Mouse (Mus musculus) retina, postnatal 7 days (tissue): Measurements from ENCODE around the gene P2ry2.
A peak's percentile ranks its signal among the peaks of the same experiment; 100 is the strongest.

ENCODE experiments used
- DNase-seq: peaks from one replicate; pipeline ENCODE4 v3.0.0-alpha.2; 2012; ENCODE audit warnings: low read depth, low spot score

P2ry2 gene

GRCm38 (mm10) chr7:101012541-101012940 lies at the start of gene P2ry2:
TSS of gene P2ry2 (minus strand) at chr7:101012866.
- DNase-seq = no peak

- no peak for DNase-seq
These were observed 49.6 kb upstream of the P2ry2 start for GRCm38 (mm10) chr7:101062246-101062645.

DNA sequence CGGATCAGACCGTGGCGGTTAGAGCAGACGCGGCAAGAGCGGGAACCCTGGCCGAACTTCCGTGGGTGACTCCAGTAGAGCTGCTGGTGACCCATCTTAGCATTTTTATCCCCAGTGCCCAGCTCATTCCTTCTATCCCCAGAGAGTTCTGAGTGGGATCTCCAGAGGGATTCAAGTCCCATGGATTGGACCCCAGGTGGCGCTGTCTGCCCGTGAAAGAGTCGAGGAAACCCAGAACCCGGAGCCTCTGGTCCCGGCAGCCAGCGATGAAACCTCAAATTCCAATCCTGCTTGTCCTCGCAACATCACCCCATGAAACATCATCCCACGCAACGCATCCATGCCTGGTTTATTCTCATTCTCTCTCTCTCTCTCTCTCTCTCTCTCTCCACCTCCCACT lies 48.7 kb upstream of the P2ry2 start:
- DNase-seq = peak; percentile 77

- DNase-seq = no peak
These were observed 47.8 kb upstream of the P2ry2 start for GRCm38 (mm10) chr7:101060476-101060875.

DNA sequence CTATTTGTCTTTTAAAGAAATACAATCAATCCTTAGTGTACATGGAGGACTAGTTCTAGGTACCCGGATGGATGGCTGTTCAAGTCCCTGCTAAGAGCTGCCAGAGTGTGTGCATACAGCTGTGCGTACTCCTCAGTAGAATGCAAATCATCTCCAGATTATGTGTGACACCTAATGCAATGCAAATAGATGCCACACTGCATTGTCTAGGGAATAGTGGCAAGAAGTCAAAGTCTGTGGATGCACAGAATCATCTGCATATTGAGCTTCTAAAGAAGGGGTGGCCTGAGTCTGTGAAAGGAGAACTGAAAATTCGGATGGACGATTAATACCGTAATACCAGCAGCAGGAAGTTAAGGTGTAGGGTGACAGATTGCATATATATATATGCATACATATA lies 46.5 kb upstream of the P2ry2 start:
- DNase-seq = no peak

DNA sequence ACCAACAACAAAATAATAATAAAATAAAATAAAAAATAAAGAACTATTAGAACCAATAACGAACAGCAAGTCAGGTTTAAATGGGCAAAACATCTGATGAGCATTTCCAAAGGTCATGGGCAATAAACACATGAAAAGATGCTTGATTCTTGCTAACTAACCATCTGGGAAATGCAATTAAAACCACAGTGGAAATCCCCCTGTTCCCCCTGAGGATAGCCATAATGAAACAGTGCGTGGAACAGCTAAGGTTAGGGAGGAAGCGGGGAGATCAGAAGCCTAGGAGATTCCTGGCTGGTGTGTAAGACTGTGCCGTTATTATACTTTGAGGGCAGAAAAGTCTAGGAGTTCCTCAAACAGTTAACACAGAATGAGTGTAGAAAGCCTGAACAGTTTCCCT lies 44.6 kb upstream of the P2ry2 start:
- DNase-seq = no peak

GRCm38 (mm10) chr7:101053136-101053535 lies 40.5 kb upstream of the P2ry2 start:
- DNase-seq = no peak

- DNase-seq = peak; percentile 66
These were observed 39.0 kb upstream of the P2ry2 start for GRCm38 (mm10) chr7:101051551-101052221.

GRCm38 (mm10) chr7:101050724-101051550 lies 38.3 kb upstream of the P2ry2 start:
- no peak for DNase-seq

DNA sequence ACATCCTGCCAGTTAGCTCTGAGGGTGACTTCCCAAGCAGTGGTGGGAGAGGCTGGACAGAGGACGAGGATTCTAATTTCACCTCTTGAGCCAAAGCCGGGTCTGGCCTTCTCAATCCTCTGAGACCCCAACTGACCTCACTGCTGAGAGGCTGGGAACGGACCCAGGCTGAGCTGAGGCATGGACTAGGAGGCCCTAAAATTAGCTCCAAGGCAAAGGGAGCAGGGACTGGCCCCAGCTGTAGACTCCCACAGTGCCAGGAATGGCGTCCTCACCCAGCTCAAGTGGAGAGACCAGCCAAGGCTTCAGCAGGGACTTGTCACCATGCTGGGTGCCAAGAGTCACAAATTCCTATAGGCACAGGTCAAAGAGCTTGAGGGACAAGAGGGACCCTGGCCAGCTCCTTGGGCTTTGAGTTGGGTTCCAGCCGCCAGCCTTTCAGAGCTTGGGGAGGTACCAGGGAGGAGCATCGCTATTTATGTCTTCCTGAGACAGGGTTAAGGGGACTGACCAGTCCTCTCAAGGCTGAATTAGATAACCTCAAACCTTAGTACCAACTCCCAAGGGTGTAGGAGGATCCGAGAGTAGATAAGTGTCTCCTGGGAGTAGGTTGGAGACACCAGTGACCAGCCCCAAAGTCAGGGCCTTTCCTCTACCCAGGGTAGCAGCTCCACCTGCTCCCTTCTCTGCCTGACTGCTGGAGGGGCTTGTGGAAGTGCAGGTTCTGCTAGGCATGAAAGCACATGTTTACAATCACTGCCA lies 36.8 kb upstream of the P2ry2 start:
- no peak for DNase-seq

DNA sequence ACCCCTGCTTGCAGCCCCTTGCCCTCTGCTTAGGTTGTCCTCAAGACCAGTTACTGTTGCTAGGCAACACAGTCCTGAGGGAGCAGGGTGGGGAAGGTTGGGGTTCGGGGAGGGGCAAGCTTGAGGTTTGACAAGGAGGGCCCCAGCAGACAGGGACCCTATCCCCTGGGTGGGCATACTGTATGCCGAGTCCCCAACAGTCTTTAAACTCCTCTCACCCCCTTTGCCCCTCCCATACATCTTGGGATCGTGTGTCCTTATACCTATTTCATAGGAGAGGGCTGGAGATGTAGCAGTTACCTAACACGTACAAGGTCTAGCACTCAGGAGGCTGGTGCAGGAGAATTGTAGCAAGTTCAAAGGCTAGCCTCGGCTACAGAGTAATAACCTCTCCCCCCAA lies 35.6 kb upstream of the P2ry2 start:
- no peak for DNase-seq

DNA sequence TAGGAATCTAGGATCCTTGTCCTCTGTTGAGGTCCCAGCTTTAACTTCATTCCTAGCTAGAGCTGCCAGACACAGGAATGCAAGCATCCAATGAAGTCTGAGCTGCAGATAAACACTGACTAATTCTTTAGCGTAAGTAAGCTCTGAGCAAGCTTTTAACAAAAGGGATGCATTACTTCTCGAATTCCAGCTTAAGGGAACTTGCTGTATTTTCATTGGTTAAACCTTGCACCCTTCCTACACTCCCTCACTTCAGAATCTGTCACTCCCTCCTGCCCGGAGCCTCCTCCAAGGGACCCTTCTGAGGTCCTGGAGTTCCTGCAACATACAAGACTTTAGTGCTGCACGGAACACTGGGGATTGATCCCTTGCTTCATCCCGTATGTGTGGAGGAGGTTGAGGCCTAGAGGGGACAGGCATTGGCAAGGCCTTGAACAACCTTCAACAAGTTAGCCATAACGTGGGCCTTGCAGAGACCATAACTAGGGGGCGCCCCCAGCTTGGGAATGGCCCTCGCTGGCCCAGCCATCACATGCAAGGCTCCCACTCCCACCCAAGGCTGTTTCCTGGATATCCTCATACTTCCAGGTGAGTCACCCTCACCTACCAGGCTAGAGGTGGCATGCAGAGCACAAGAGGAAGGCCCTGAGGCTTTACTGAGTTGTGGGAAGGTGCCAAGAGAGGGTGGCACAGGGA lies 31.3 kb upstream of the P2ry2 start:
- DNase-seq = no peak

DNA sequence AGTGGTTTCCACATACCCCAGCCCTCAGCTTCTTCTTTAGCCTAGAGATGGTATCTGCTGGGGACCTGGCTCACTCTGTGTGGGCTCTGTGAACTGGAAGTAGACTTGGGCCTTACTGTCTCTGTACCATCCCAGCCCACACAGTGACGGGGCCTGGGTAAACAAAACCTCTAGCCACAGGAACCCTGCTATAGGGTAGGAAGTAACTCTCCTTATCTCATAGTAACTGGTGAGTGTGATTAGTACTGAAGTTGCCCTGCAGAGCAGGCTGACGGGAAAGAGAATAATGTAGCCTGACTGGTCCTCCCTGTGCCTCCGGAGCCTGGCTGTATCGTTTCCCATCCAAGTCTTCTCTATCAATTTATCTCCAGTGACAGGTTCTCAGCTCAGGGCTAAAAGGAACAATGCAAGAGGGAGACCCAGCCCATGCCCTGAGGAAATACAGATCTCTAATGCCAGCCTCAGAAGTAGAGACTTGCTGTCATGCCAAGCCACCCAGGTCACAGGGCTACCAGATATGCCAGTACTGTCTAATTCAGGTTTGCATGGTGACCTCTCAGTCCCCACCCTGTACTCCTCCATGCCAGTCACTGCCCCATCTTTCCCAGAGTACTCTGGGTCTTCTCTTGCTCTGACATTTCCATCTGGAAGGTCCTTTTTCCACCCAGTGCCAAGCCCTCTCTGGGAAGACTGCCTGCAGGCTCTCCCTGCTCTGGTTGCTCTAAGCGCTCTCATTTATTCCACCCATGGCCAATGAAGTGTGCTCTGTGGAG lies 29.5 kb upstream of the P2ry2 start:
- no peak for DNase-seq

- no peak for DNase-seq
These were observed 28.9 kb upstream of the P2ry2 start for GRCm38 (mm10) chr7:101041544-101041943.

DNA sequence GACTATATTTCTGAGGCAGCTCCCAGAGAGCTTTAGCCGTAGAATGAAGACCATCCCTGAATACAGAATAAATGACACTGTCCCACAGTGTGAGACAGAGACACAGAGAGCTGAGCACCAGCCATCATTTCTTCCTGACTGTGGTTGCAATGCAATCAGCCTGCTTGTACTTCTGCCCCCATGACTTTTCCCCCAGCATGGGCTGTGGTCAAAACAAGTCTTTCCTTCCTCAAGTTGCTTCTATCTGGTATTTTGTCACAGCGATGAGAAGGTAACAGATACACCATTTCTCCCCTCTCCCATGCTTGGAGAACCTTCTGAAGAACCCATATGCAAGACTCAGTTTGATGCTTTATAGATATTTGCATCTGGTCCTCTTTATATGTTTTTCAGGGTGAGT lies 20.7 kb upstream of the P2ry2 start:
- DNase-seq = no peak

- no peak for DNase-seq
These were observed 18.6 kb upstream of the P2ry2 start for GRCm38 (mm10) chr7:101031234-101031633.

DNA sequence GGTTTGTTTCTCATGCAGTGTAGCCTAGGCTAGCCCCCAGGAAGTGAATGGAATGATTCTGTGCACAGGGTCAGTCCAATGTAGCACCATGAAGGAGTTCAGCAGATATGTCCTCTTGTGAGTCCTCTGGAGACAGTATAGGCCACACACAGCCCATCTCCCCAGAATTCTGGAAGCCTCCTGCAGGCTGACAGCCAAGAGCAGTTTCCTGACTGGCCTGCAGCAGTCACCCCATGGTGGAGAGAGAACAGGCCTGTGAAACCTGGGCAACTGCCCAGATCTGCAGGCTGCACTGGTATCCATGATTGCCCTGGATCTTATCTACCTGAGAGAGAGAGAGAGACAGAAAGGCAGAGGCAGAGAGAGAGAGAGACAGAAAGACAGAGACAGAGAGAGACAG lies 18.1 kb upstream of the P2ry2 start:
- no peak for DNase-seq

DNA sequence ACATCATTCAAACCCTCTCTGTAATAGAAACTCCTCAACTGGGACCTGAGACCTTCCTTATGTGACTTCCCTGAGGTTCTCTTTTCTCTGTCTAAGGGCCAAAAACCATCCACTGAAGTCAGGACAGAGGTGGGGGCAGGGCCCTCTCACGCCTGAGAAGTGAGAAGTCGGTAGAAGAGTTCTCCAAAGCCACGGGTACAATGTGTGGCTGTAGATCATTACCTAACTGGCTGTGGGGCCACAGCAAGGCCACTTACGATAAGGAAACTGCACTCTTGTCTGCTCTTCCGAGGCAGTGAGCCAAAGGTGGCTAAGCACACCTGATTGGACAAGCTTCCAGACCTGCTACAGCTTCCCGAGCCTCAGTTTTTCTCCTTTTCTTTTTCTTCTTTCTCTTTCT lies 16.8 kb upstream of the P2ry2 start:
- DNase-seq = no peak

GRCm38 (mm10) chr7:101028991-101029390 lies 16.3 kb upstream of the P2ry2 start:
- no peak for DNase-seq

- DNase-seq = no peak
These were observed 15.7 kb upstream of the P2ry2 start for GRCm38 (mm10) chr7:101028444-101028757.
